Mouse (Mus musculus): ENCODE measurements around the gene Abcc5.
"Not testable (repeated sequence)": the region's sequence is repeated elsewhere in the genome, so short reads cannot be mapped to it uniquely, and the experiment has no call there.

The Abcc5 gene

GRCm38 (mm10) chr16:20425855-20426598 is at the start of gene Abcc5:
Abcc5 (minus strand) TSS chr16:20426394.
- DNase-seq (ENCODE audit: low spot score): peak; percentile 80

- DNase-seq (ENCODE audit: low spot score): no peak
Observed at GRCm38 (mm10) chr16:20475335-20475734, 49.1 kb upstream of the Abcc5 start.

GRCm38 (mm10) chr16:20474786-20475185 is 48.6 kb upstream of the Abcc5 start:
- DNase-seq (ENCODE audit: low spot score): no peak

- no peak for DNase-seq (ENCODE audit: low spot score)
Observed at GRCm38 (mm10) chr16:20474211-20474610, 48.0 kb upstream of the Abcc5 start.

- DNase-seq (ENCODE audit: low spot score): no peak
Observed at GRCm38 (mm10) chr16:20473748-20474147, 47.6 kb upstream of the Abcc5 start.

GRCm38 (mm10) chr16:20471686-20472085 is 45.5 kb upstream of the Abcc5 start:
- no peak for DNase-seq (ENCODE audit: low spot score)

GRCm38 (mm10) chr16:20470981-20471380 is 44.8 kb upstream of the Abcc5 start:
- DNase-seq (ENCODE audit: low spot score): no peak

GRCm38 (mm10) chr16:20464725-20465124 is 38.5 kb upstream of the Abcc5 start:
- DNase-seq (ENCODE audit: low spot score): no peak

GRCm38 (mm10) chr16:20458736-20459135 is 32.5 kb upstream of the Abcc5 start:
- DNase-seq (ENCODE audit: low spot score): not testable (repeated sequence)

- DNase-seq (ENCODE audit: low spot score): no peak
Observed at GRCm38 (mm10) chr16:20456106-20456505, 29.9 kb upstream of the Abcc5 start.

- no peak for DNase-seq (ENCODE audit: low spot score)
Observed at GRCm38 (mm10) chr16:20454155-20454654, 28.0 kb upstream of the Abcc5 start.

GRCm38 (mm10) chr16:20451774-20452173 is 25.6 kb upstream of the Abcc5 start:
- no peak for DNase-seq (ENCODE audit: low spot score)

GRCm38 (mm10) chr16:20445871-20446270 is 19.7 kb upstream of the Abcc5 start:
- no peak for DNase-seq (ENCODE audit: low spot score)

GRCm38 (mm10) chr16:20444831-20445388 is 18.7 kb upstream of the Abcc5 start:
- DNase-seq (ENCODE audit: low spot score): no peak

GRCm38 (mm10) chr16:20442871-20443270 is 16.7 kb upstream of the Abcc5 start:
- no peak for DNase-seq (ENCODE audit: low spot score)

GRCm38 (mm10) chr16:20438673-20439415 is 12.7 kb upstream of the Abcc5 start:
- DNase-seq (ENCODE audit: low spot score): no peak

- DNase-seq (ENCODE audit: low spot score): not testable (repeated sequence)
Observed at GRCm38 (mm10) chr16:20438046-20438445, 11.9 kb upstream of the Abcc5 start.

GRCm38 (mm10) chr16:20436281-20436680 is 10.1 kb upstream of the Abcc5 start:
- DNase-seq (ENCODE audit: low spot score): no peak

- no peak for DNase-seq (ENCODE audit: low spot score)
Observed at GRCm38 (mm10) chr16:20429328-20429727, 3.1 kb upstream of the Abcc5 start.

GRCm38 (mm10) chr16:20427566-20427965 is 1.4 kb upstream of the Abcc5 start:
- DNase-seq (ENCODE audit: low spot score): no peak

GRCm38 (mm10) chr16:20424719-20425650 is 1.2 kb downstream of the Abcc5 start:
- DNase-seq (ENCODE audit: low spot score): peak; percentile 53

GRCm38 (mm10) chr16:20424226-20424663 is 1.9 kb downstream of the Abcc5 start:
- peak; percentile 63 for DNase-seq (ENCODE audit: low spot score)

Data from c-Kit-positive CD71-positive TER-119-positive erythroid progenitor cells, embryonic 14.5 days (primary cell).